Mouse (Mus musculus) gastrocnemius, postnatal 36 days (tissue): Measurements from ENCODE around the gene Grb10. TPM values are rescaled to one million over a fixed set of nuclear protein-coding genes. Genes with fewer than 3 reads are reported as not detected.

ENCODE experiments used
- DNase-seq, 2 experiments: peaks; one replicate each; pipeline ENCODE4 v3.0.0; 2022
- intact Hi-C: fragments of 180-260 bp; cut with DNase I; formaldehyde crosslinking; loops from one replicate; pipeline ENCODE4 v1.15.1; 2025
- total RNA-seq, 2 experiments: library from RNA; stranded (reverse); gene quantifications; 2 replicates each; pipeline ENCODE4 v1.2.3; 2021

Gene Grb10
- total RNA-seq, 2 experiments from 2014 or later: 47.5 to 62.4 TPM

- no peak for DNase-seq
- intact Hi-C loops: no loop called here
These were observed 84.9 kb downstream of the Grb10 start for GRCm38 (mm10) chr11:11953364-11954114.

GRCm38 (mm10) chr11:11952569-11952968 is 85.9 kb downstream of the Grb10 start:
- intact Hi-C loops: no loop called here

GRCm38 (mm10) chr11:11948988-11949365 is 89.5 kb downstream of the Grb10 start:
- intact Hi-C loops: no loop called here
- no peak for DNase-seq

More at GRCm38 (mm10) chr11:11952569-11952968, 85.9 kb downstream of the Grb10 start:
- DNase-seq: no peak

GRCm38 (mm10) chr11:11948321-11948987 is 90.0 kb downstream of the Grb10 start:
- intact Hi-C loops: no loop called here
- DNase-seq: no peak

GRCm38 (mm10) chr11:11947857-11948256 is 90.6 kb downstream of the Grb10 start:
- intact Hi-C loops: no loop called here
- no peak for DNase-seq

- intact Hi-C loops: no loop called here
- no peak for DNase-seq
These were observed 92.7 kb downstream of the Grb10 start for GRCm38 (mm10) chr11:11945766-11946165.

GRCm38 (mm10) chr11:11944814-11945213 is 93.7 kb downstream of the Grb10 start:
- intact Hi-C loops: no loop called here
- no peak for DNase-seq

GRCm38 (mm10) chr11:11944082-11944349 is 94.5 kb downstream of the Grb10 start:
- intact Hi-C loops: no loop called here
- DNase-seq: no peak

GRCm38 (mm10) chr11:11943240-11944081 is 95.0 kb downstream of the Grb10 start:
- intact Hi-C loops: no loop called here
- DNase-seq: no peak

- no peak for DNase-seq
- intact Hi-C loops: no loop called here
These were observed 95.9 kb downstream of the Grb10 start for GRCm38 (mm10) chr11:11942320-11943217.

GRCm38 (mm10) chr11:11940833-11941681 is 97.4 kb downstream of the Grb10 start:
- intact Hi-C loops: no loop called here
- DNase-seq: no peak

- DNase-seq: no peak
- intact Hi-C loops: no loop called here
These were observed 98.9 kb downstream of the Grb10 start for GRCm38 (mm10) chr11:11939611-11940010.

- intact Hi-C loops: no loop called here
- DNase-seq: no peak
These were observed 99.9 kb downstream of the Grb10 start for GRCm38 (mm10) chr11:11938591-11938990.

- intact Hi-C loops: no loop called here
- DNase-seq: no peak
These were observed 101.0 kb downstream of the Grb10 start for GRCm38 (mm10) chr11:11937340-11938030.

- intact Hi-C loops: no loop called here
- DNase-seq: no peak
These were observed 103.7 kb downstream of the Grb10 start for GRCm38 (mm10) chr11:11934808-11935207.

- intact Hi-C loops: no loop called here
- DNase-seq: no peak
These were observed 106.2 kb downstream of the Grb10 start for GRCm38 (mm10) chr11:11932102-11932789.

GRCm38 (mm10) chr11:11931688-11932087 is 106.8 kb downstream of the Grb10 start:
- DNase-seq: no peak
- intact Hi-C loops: no loop called here

GRCm38 (mm10) chr11:11930527-11930926 is 108.0 kb downstream of the Grb10 start:
- intact Hi-C loops: no loop called here

More at GRCm38 (mm10) chr11:11930527-11930926, 108.0 kb downstream of the Grb10 start:
- no peak for DNase-seq
